Mouse (Mus musculus): ENCODE data around the gene 1700016H13Rik. TPM values are rescaled to one million over a fixed set of nuclear protein-coding genes. Genes with fewer than 3 reads are reported as not detected.

Gene 1700016H13Rik
- total RNA-seq, 1 experiment from 2014 or later: not detected

DNA sequence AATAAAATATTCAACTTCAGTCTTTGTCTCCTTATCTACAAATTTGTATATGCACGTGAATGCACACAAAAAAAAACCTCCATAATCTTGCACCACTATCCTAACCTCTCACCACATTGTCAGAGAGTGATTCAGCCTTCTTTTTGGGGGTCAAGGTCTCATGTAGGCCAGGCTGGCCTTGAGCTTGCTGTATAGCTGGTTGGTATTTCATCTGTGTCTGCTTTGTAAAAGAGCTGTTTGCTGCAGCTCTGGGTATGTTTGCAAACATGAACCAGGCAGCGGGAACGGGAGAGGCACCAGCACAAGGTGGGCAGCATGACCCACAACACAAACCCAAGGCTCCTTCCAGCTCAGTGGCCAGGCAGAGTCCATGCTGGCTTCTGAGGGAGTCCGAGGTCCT, 17.8 kb upstream of the 1700016H13Rik start:
- DNase-seq: peak; percentile 31

GRCm38 (mm10) chr5:103671858-103672257, 16.0 kb upstream of the 1700016H13Rik start:
- DNase-seq: no peak

DNA sequence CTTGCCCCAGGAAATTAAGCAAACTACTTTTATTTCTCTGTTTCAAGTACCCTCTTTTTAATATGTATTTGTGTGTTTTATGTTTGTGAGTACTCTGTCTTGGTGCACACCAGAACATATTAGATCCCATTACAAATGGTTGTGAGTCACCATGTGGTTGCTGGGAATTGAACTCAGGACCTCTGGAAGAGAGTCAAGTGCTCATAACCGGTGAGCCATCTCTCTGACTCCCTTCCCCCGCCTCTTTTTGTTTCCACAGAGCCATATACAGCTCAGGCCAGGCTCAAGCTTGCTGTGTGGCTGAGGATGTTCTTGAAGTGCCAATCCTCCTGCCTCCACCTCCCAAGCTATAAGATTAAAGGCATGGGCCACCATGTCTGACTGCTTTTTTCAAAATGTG, 10.1 kb upstream of the 1700016H13Rik start:
- DNase-seq: no peak

DNA sequence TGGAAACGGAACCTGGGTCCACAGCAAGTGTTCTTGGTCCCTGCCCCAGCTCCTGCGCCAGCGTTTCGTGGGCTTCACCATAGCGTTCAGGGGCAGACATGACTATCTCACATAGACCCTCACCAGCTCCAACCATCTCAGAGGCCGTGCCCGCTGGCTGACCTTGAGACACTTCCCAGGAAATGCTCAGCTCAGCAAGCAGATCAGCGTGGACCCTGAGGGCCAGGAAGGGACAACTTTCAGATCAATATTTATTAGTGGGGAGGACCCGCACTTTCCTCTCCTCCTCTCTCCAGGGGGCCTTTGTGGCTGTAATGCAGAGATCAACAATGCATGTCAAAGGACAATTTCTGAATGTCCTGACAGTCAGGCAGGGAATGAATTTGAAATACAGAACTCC, 9.1 kb upstream of the 1700016H13Rik start:
- DNase-seq: no peak

- DNase-seq: peak; percentile 32
Measured at GRCm38 (mm10) chr5:103659571-103659970, 3.8 kb upstream of the 1700016H13Rik start.

DNA sequence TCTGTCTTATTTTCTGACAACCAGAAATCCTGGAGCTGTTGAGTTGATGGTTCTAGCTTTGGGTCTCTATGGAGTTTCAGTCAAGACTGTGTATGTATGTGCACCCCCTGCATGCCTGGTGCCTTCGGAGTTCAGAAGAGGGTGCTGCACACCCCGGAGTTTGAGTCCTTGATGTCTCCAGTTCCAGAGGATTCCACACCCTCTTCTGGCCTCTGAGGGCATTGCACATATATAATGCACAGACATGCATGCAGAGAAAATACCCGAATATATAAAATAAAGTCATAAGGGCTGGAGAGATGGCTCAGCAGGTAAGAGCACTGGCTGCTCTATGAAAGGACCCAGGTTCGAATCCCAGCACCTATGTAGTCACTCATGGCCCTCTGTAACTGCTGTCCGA, 3.1 kb upstream of the 1700016H13Rik start:
- no peak for DNase-seq

DNA sequence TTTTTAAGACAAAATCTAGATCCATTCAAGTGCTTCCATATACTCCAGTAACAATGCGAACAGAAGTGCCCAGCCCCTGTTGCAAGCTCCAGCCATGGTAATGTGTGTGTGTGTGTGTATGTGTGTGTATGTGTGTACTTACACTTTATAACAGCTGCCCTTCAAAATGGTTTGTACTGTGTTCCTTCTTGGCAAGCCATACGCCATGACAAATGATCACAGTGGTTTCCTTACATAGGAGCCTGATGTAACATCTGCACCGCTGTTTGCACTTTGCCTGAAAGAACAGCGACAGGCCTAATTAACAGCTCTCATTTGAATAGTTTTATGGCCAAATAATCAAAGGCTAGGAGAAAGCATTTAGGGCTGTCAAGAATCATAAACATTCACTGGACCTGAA, 1.0 kb downstream of the 1700016H13Rik start:
- no peak for DNase-seq

DNA sequence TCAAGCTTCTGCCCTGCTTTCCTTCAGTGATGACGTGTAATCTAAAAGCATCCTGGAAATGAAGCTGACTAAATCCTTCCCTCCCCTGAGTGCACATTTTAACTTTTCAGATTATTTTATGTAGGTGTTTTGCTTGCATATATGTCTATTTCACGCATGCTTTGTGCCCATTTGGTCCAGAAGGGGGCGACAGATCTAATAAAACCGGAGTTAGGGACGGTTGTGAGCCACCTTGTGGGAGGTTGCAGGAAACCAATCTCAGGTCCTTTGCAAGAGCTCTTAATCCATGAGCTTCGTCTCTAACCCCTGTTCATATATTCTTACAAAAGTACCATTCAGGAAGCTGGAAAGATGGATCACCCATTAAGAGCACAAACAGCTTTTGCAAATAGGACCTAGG, 1.6 kb downstream of the 1700016H13Rik start:
- DNase-seq: peak; percentile 56

DNA sequence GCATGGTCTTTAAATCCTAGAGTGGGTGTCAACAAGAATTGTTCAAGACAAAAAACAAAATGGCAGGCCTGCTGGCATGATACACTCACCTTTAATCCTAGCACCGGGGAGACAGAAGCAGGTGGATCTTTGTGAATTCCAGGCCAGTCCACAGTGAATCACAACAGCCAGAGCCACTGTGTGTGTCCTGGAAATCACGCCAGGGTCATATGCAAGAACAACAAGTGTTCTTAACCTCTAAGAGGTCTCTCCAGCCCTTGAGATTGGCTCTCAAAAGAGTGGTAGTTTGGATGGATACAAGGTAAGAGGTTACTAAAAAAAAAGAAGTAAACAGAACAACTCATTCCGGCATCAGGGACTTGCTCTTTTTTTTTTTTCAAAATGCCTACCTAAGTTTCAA, 8.5 kb downstream of the 1700016H13Rik start:
- DNase-seq: no peak

- no peak for DNase-seq
Measured at GRCm38 (mm10) chr5:103644167-103644566, 11.6 kb downstream of the 1700016H13Rik start.

DNA sequence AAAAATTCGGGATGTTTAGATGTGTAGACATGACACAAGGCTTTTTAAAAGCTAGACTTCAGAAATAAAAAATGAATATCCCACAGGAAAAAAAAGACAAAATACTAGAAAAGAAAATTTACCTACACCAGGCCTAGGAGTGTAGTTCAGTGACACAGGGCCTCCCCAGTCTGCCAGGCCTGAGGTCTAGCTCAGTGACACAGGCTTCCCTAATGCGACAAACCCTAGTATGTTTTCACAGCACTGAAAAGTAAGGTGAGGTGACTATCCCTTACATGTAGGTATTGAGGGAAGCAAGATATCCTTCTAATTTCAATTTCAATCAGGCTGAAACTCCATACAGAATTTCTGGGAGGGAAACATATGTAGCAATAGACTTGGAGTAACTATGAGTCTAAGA, 18.6 kb downstream of the 1700016H13Rik start:
- no peak for DNase-seq

DNA sequence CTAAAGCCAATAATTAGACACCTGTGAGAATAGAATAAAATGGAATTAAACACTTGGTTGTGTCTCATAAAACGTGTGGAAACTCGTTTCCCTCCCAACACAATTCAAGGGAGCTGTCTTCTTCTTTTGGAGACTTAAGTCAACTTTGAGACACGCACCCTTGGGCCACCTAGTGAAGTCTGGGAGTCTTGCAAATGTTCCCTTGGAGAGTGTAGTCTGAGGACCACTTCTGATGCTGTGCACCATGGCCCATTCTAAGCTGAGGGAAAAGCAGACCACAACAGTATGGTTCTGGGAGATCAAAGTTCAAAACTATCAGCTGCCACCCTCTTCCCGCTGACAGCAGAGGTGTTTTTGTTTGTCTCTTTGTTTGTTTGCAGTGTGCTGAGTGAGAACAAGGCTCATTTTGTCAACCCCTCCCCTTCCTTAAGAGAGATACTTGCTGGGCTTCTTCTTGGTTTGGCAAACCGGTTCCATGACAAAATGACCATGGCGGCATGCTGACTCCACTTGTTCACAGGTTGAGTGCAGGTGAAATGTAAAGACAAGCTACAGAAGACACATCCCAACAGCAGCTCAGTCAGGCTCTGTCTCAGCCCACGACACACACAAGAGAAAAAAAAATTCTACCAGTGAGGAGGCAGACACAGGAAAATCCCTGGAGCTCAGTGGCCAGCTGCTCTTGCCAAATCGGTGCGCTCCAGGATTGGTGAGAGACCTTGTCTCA, 25.8 kb downstream of the 1700016H13Rik start:
- DNase-seq: no peak

DNA sequence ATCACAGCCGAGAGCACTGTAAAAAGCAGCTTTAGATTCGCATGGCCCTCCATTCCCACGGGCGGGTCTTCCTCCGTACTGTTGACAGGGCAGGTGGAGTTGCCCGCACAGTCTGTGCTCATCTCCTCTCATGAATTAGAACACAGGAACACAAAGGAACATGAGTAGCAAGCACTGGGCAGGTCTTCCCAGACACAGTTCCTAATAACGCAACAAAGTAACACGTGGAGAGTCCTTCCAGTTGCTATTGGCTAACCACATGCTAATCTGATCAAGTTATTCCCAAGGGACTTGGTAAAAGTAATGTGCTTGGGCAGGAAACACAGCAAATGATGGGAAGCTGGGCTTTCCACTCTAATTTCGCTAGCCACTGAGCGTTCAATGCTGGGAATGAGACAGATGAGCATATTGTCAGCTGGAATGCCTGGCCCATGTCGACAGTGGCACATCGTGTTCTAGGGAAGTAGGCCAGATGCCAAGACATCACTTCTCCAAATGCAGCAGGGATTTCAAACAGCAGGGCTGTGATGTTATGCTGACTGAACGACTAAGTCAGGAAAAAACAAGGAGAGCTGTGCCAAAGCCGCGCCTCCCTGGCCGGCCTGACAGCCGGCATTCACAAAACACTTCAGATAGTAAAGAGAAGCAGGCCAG, 26.6 kb downstream of the 1700016H13Rik start, which contains the start of gene Slc10a6:
TSS of gene Slc10a6 (minus strand) at position 293 of the 654 bp plus-strand sequence.
- peak; percentile 77 for DNase-seq

- DNase-seq: no peak
Measured at GRCm38 (mm10) chr5:103628499-103628898, 27.3 kb downstream of the 1700016H13Rik start.

- DNase-seq: no peak
Measured at GRCm38 (mm10) chr5:103624831-103625230, 31.0 kb downstream of the 1700016H13Rik start.

DNA sequence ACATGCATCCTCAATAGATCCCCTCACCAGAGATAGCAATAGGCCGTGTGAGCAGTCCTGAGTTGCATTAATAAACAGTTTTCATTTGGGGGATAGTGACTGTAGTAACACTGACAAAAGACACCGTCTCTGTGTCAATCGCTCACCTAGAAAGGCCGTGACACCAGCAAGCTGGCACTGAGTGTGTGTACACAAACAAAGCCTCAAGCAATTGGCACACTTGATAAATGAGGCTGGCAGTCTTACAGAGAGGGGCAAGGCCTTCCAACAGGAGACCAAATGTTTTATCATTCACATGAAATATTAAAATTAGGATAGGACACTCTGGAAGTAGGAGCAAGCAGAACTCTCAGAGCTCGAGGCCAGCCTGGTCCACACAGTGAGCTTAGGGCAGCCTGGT, 33.5 kb downstream of the 1700016H13Rik start:
- no peak for DNase-seq

GRCm38 (mm10) chr5:103620301-103620973, 35.4 kb downstream of the 1700016H13Rik start:
- peak; percentile 37 for DNase-seq

DNA sequence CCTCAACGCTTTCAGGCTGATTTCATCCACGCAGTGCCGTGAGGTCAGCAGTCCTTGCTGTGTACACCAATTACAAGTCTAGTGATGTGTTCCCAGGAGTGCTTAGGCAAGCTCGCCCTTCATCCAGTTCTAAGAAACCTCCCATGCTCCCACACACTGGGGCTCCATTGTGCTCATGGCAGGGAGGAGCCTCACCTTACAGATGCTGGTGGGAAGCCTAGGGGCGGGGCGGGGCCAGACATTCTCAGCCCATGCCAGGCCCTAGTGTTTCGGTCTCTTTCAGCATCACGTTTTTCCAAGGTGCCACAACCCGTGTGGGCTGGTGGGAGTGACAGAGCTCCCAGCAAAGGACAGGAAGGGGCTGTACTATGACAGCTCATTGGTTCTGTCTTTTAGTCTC, 38.6 kb downstream of the 1700016H13Rik start:
- no peak for DNase-seq

DNA sequence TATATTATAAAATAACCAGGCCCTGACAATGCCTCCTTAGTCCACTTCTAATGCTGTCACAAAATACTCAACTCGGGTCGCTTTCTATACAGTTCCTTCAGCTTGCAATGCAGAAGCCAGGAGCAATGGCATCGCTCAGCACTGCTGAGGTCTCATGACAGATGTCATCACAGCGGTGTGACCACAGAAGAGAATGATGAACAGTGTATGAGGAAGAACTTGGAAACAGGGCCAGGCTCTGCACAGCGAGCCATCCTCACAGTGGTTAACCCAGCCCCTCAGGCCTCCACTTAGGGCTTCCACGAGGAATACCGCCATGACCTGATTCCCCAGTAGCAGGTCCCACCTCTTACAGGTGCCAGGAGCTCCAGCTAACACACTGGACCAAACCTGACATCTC, 41.5 kb downstream of the 1700016H13Rik start:
- no peak for DNase-seq

DNA sequence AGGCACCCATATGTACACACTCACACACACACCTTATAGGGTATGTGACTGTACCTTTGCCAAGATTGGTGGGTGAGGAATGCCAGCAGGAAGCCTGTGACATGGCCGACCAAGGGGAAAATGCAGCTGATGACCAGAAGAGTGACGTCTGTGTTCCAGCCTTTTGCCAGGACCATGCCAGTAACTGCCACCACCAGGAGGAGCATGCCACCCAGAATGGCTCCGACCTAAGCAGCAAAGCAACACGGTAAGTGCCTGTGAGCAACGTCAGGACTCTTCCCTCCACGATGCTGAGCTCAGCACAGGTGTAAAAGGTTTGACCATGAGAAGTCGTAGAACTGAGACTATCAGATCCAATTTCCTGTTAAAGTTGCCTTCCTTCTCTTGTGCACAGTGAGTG, 43.5 kb downstream of the 1700016H13Rik start:
- DNase-seq: no peak

- DNase-seq: no peak
Measured at GRCm38 (mm10) chr5:103610856-103611472, 44.8 kb downstream of the 1700016H13Rik start.

- no peak for DNase-seq
Measured at GRCm38 (mm10) chr5:103610148-103610547, 45.7 kb downstream of the 1700016H13Rik start.

GRCm38 (mm10) chr5:103605707-103606106, 50.1 kb downstream of the 1700016H13Rik start:
- DNase-seq: no peak

Data from adrenal gland, postnatal 14 days (tissue).